Mouse (Mus musculus) ovary, postnatal 10 days (tissue): ENCODE measurements around the gene Imp3.
A peak's percentile ranks its signal among the peaks of the same experiment; 100 is the strongest.
"Not testable (repeated sequence)": the region's sequence is repeated elsewhere in the genome, so short reads cannot be mapped to it uniquely, and the experiment has no call there.

Experiments used
- DNase-seq: peaks from one replicate; pipeline ENCODE4 v3.0.0; 2022; ENCODE audit warnings: low spot score

Imp3 gene

GRCm38 (mm10) chr9:56937223-56938160, at the start of gene Imp3:
Imp3 (plus strand) TSS chr9:56937475.
- peak; percentile 63 for DNase-seq

- DNase-seq: no peak
Observed at GRCm38 (mm10) chr9:56887581-56887980, 49.7 kb upstream of the Imp3 start.

- no peak for DNase-seq
Observed at GRCm38 (mm10) chr9:56889817-56890216, 47.5 kb upstream of the Imp3 start.

- no peak for DNase-seq
Observed at GRCm38 (mm10) chr9:56890522-56891250, 46.6 kb upstream of the Imp3 start.

- DNase-seq: peak; percentile 36
Observed at GRCm38 (mm10) chr9:56891517-56892011, 45.7 kb upstream of the Imp3 start.

- no peak for DNase-seq
Observed at GRCm38 (mm10) chr9:56892111-56892510, 45.2 kb upstream of the Imp3 start.

- DNase-seq: no peak
Observed at GRCm38 (mm10) chr9:56893313-56893712, 44.0 kb upstream of the Imp3 start.

- no peak for DNase-seq
Observed at GRCm38 (mm10) chr9:56894006-56894405, 43.3 kb upstream of the Imp3 start.

GRCm38 (mm10) chr9:56896779-56897178, 40.5 kb upstream of the Imp3 start:
- no peak for DNase-seq

- no peak for DNase-seq
Observed at GRCm38 (mm10) chr9:56899409-56899808, 37.9 kb upstream of the Imp3 start.

- no peak for DNase-seq
Observed at GRCm38 (mm10) chr9:56900060-56900459, 37.2 kb upstream of the Imp3 start.

GRCm38 (mm10) chr9:56900571-56900970, 36.7 kb upstream of the Imp3 start:
- no peak for DNase-seq

GRCm38 (mm10) chr9:56901187-56901586, 36.1 kb upstream of the Imp3 start:
- DNase-seq: no peak

- no peak for DNase-seq
Observed at GRCm38 (mm10) chr9:56903662-56904061, 33.6 kb upstream of the Imp3 start.

GRCm38 (mm10) chr9:56907549-56907948, 29.7 kb upstream of the Imp3 start:
- no peak for DNase-seq

- not testable (repeated sequence) for DNase-seq
Observed at GRCm38 (mm10) chr9:56909991-56910390, 27.3 kb upstream of the Imp3 start.

- no peak for DNase-seq
Observed at GRCm38 (mm10) chr9:56911017-56911416, 26.3 kb upstream of the Imp3 start.

GRCm38 (mm10) chr9:56913991-56914390, 23.3 kb upstream of the Imp3 start:
- DNase-seq: no peak

- no peak for DNase-seq
Observed at GRCm38 (mm10) chr9:56915116-56915515, 22.2 kb upstream of the Imp3 start.

GRCm38 (mm10) chr9:56915695-56916410, 21.4 kb upstream of the Imp3 start:
- DNase-seq: no peak

- no peak for DNase-seq
Observed at GRCm38 (mm10) chr9:56917131-56917530, 20.1 kb upstream of the Imp3 start.

- no peak for DNase-seq
Observed at GRCm38 (mm10) chr9:56918466-56918865, 18.8 kb upstream of the Imp3 start.
